Mouse (Mus musculus): ENCODE results near the gene Alkbh3. TPM values are rescaled to one million over a fixed set of nuclear protein-coding genes. Genes with fewer than 3 reads are reported as not detected.

Gene Alkbh3
- polyA plus RNA-seq, 1 experiment from 2014 or later, result 59.2 TPM

GRCm38 (mm10) chr2:93961716-93962115, 48.9 kb downstream of the Alkbh3 start:
- Histone ChIP-seq H3K4me1 (replicated peaks) (peaks cover 4% of the 10 kb centered on the region; the same call in 1 of the 2 replicates), H3K36me3 (no peaks in the 10 kb centered on the region), H3K27me3 (peaks cover 19% of the 10 kb centered on the region), H3K4me3 (no peak overlapping the region), H3K9ac (no peak overlapping the region), H3K4me2 (no peak overlapping the region), H3K27ac (no peak overlapping the region), H3K9me3 (replicated peaks) (no peaks in the 10 kb centered on the region)
- 53% methylated on average over 8 of the region's 8 CpGs for WGBS
- no peak for ATAC-seq (replicated peaks; ENCODE audit: insufficient number of reproducible peaks, insufficient read depth, low FRiP score, low read depth)

- WGBS, result 72% methylated on average over 8 of the region's 8 CpGs
Measured at GRCm38 (mm10) chr2:93959346-93959745, 51.3 kb downstream of the Alkbh3 start.

GRCm38 (mm10) chr2:93958216-93958615, 52.4 kb downstream of the Alkbh3 start:
- Histone ChIP-seq H3K9me3 (replicated peaks) (no peaks in the 10 kb centered on the region), H3K9ac (no peak overlapping the region), H3K4me1 (replicated peaks) (peaks cover 28% of the 10 kb centered on the region), H3K4me2 (no peak overlapping the region), H3K36me3 (no peaks in the 10 kb centered on the region), H3K27me3 (peaks cover 41% of the 10 kb centered on the region), H3K27ac (no peak overlapping the region), H3K4me3 (no peak overlapping the region)
- no peak for ATAC-seq (replicated peaks; ENCODE audit: insufficient number of reproducible peaks, insufficient read depth, low FRiP score, low read depth)
- WGBS, result 67% methylated on average over 3 of the region's 3 CpGs

More at GRCm38 (mm10) chr2:93959346-93959745, 51.3 kb downstream of the Alkbh3 start:
- Histone ChIP-seq H3K4me2 (no peak overlapping the region), H3K4me3 (no peak overlapping the region), H3K4me1 (replicated peaks) (peaks cover 24% of the 10 kb centered on the region), H3K27ac (no peak overlapping the region), H3K36me3 (no peaks in the 10 kb centered on the region), H3K9ac (no peak overlapping the region), H3K9me3 (replicated peaks) (no peaks in the 10 kb centered on the region), H3K27me3 (peaks cover 30% of the 10 kb centered on the region)
- ATAC-seq (replicated peaks; ENCODE audit: insufficient number of reproducible peaks, insufficient read depth, low FRiP score, low read depth), result no peak

DNA sequence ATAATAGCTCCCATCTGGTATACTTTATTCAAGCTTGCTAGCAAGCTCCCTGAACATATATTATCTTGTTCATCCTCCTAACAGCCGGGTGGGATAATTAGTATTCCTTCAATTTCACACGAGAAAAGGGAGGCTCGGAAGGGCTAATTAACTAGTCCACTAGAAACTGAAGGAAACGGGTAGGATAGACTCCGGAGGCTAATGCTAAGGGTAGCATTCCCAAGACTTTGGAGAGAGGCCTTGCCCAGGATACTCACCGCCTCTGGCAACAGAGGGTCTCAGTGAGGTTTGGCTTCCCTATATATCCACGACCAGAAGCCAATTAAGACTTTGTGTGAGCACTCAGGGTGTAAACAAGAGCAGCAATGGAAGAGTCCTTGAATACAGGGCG, 52.8 kb downstream of the Alkbh3 start:
- peaks cover 44% of the 10 kb centered on the region for H3K27me3 ChIP-seq
- peaks cover 28% of the 10 kb centered on the region for H3K4me1 ChIP-seq (replicated peaks)
- no peak overlapping the region; the same call in 1 of the 2 replicates for H3K4me2 ChIP-seq

DNA sequence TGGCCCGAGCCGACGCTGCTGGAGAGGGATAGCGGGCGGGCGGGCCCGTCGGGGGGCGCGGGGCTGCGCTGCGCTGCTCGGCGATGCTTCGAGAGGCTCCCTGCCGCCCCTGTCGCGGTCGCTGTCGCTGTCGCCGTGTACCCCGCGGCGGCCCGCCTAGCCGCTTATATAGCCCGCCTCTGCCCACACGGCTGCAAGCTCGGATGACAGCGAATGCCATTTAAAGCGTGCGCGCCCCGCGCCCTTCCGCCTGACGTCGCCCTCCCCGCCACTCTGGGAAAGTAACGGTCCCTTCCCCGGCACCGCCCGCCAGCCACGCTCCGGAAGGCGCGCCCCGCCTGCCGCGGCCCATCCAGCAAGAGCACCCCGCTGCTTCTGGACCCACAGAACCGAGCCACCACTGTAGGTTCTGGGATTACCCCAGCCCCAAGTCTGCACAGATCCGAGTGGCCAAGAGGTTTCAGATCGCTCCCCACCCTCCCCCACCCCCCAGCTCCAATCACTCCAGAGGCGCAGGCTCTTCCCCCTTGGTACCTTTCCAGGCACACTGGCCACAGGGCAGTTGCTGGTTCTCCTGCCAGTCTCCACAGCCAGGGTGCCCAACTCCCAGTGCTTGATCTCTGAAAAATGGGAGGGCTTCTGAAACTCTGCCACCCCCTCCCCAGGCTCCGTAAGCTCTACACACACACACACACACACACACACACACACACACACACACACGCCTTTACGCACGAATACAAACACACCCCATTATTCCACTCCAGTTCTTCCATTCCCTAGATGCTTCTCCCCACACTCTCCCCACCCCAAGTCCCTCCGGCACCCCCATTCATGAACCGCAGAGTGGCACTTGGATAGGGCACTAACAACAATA, 53.5 kb downstream of the Alkbh3 start, which contains the start of gene Gm13889:
Gene Gm13889 (minus strand): TSS at position 294 of the 877 bp plus-strand sequence.
- Histone ChIP-seq H3K9me3 (replicated peaks) (no peaks in the 10 kb centered on the region), H3K27ac (peak within 1 kb of the TSS; percentile 60), H3K4me2 (peak within 1 kb of the TSS; percentile 99), H3K4me3 (peak within 1 kb of the TSS; percentile 76), H3K27me3 (peaks cover 46% of the 10 kb centered on the region), H3K36me3 (no peaks in the 10 kb centered on the region), H3K9ac (peak within 1 kb of the TSS; percentile 71), H3K4me1 (replicated peaks) (peaks cover 28% of the 10 kb centered on the region)
- peak; percentile 72 for ATAC-seq (replicated peaks; ENCODE audit: insufficient number of reproducible peaks, insufficient read depth, low FRiP score, low read depth)
- WGBS, result 8% methylated on average over 52 of the region's 62 CpGs

More for the DNA sequence above, 52.8 kb downstream of the Alkbh3 start:
- no peak for ATAC-seq (replicated peaks; ENCODE audit: insufficient number of reproducible peaks, insufficient read depth, low FRiP score, low read depth)
- Histone ChIP-seq H3K27ac (no peak overlapping the region), H3K4me3 (no peak overlapping the region), H3K9ac (no peak overlapping the region), H3K9me3 (replicated peaks) (no peaks in the 10 kb centered on the region), H3K36me3 (no peaks in the 10 kb centered on the region)
- WGBS, result 62% methylated on average over 8 of the region's 8 CpGs

DNA sequence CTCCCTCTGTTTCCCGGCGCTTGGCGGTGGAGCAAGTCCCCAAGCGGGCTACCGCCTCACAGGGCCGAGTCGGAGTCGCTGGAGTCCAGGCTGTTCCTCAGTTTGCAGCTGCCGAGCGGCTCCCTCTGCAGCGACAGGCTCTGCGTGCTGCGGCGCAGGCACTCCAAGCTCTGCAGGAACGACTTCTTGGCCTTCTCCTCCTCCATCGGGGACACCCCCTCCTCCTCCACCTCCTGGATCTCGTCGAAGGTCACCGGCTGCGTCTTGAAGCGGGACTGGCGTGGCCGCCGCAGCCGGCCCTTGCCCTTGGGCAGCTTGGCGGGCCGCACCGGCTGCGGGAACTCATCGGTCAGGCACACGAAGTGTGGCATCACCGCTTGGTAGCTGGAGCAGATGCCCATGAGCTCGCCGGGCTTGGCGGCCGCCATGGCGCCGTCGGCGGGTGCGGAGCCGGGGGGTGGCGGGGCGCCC, 54.2 kb downstream of the Alkbh3 start:
- Histone ChIP-seq H3K4me3 (peak overlapping the region; percentile 76), H3K9me3 (replicated peaks) (no peaks in the 10 kb centered on the region), H3K4me1 (replicated peaks) (peaks cover 28% of the 10 kb centered on the region), H3K4me2 (peak overlapping the region; percentile 99), H3K9ac (peak overlapping the region; percentile 71), H3K27ac (peak overlapping the region; percentile 60), H3K36me3 (no peaks in the 10 kb centered on the region), H3K27me3 (peaks cover 46% of the 10 kb centered on the region)
- WGBS, result under 1% methylated on average over 44 of the region's 44 CpGs
- peak; percentile 37 for ATAC-seq (replicated peaks; ENCODE audit: insufficient number of reproducible peaks, insufficient read depth, low FRiP score, low read depth)

GRCm38 (mm10) chr2:93955886-93956285, 54.7 kb downstream of the Alkbh3 start:
- H3K27me3 ChIP-seq, result peaks cover 46% of the 10 kb centered on the region
- peak; percentile 3; the same call in 1 of the 2 replicates for ATAC-seq (replicated peaks; ENCODE audit: insufficient number of reproducible peaks, insufficient read depth, low FRiP score, low read depth)
- peak overlapping the region; percentile 71 for H3K9ac ChIP-seq
- H3K27ac ChIP-seq, result peak overlapping the region; percentile 60
- H3K36me3 ChIP-seq, result no peaks in the 10 kb centered on the region
- H3K4me1 ChIP-seq (replicated peaks), result peaks cover 28% of the 10 kb centered on the region
- peak overlapping the region; percentile 99 for H3K4me2 ChIP-seq
- H3K4me3 ChIP-seq, result peak overlapping the region; percentile 76
- WGBS, result under 1% methylated on average over 28 of the region's 31 CpGs
- no peaks in the 10 kb centered on the region for H3K9me3 ChIP-seq (replicated peaks)

DNA sequence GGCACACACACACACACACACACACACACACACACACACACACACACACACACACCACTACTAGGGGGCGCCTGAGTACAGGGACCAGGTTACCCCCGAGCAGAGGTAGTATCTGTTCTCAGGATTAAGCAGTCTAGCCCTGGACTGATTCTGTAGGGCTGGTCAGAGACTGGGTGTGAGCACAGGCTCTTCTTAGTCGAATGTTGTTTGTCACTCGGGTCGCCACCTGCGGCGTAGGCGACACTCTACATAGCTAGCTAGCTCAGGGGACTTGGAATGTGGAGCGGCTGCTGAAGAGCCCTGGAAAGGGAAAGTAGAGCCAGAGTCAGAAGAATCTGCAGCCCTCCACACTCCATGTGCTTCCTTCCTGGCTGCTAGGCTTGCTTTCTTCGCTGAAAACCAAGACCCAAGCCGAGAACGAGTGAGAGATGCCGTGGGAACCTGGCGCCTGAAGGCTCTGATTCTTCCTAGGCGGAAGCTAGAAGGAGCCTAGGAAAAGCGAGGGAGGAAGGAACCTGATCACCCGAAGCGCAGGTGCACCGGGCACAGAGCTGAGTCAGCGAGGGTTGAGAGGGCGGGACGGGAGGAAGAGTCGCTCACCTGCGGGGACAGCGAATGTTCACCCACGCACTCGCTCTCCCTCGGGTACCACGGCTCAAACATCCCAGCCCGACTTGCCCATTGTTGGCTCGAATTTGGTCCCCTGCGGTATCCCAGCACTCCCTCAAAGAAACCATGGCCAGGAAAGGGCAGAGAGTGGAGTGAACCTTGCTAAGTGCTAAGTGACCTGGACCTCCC, 55.6 kb downstream of the Alkbh3 start:
- Histone ChIP-seq H3K4me1 (replicated peaks) (peaks cover 28% of the 10 kb centered on the region), H3K9me3 (replicated peaks) (no peaks in the 10 kb centered on the region), H3K9ac (peak overlapping the region; percentile 71), H3K36me3 (no peaks in the 10 kb centered on the region), H3K27me3 (peaks cover 46% of the 10 kb centered on the region), H3K27ac (no peak overlapping the region), H3K4me2 (peak overlapping the region; percentile 99), H3K4me3 (peak overlapping the region; percentile 76)
- WGBS, result under 1% methylated on average over 32 of the region's 32 CpGs
- no peak for ATAC-seq (replicated peaks; ENCODE audit: insufficient number of reproducible peaks, insufficient read depth, low FRiP score, low read depth)

GRCm38 (mm10) chr2:93953726-93954125, 56.9 kb downstream of the Alkbh3 start:
- Histone ChIP-seq H3K4me3 (no peak overlapping the region), H3K9ac (no peak overlapping the region), H3K36me3 (no peaks in the 10 kb centered on the region), H3K4me1 (replicated peaks) (peaks cover 28% of the 10 kb centered on the region), H3K27me3 (peaks cover 41% of the 10 kb centered on the region), H3K27ac (no peak overlapping the region), H3K4me2 (no peak overlapping the region), H3K9me3 (replicated peaks) (0 out of 2 replicates have a peak, but pooled peaks cover 3% of the 10 kb centered on the region)
- WGBS, result 75% methylated on average over 9 of the region's 9 CpGs
- no peak for ATAC-seq (replicated peaks; ENCODE audit: insufficient number of reproducible peaks, insufficient read depth, low FRiP score, low read depth)

DNA sequence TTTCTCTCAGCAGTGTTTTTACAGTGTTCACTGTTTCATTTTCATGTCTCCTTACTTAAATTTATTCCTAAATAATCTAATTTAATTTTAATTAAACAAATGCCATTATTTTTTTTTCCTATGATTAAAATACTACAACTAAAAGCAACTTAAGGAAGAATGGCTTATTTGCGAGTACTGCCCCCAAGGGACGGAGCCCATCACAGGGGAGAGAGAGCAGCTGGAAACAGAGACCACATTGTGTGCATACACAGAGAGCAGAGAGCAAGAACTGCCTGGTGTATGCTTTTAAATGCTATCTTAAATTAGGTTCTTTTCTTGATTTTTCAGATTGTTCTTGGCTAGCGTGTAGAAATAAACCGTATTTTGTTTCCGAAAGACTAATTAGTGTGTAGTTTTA, 63.6 kb downstream of the Alkbh3 start:
- 49% methylated on average over 5 of the region's 5 CpGs for WGBS
- 0 out of 2 replicates have a peak, but pooled peaks cover 9% of the 10 kb centered on the region for H3K27me3 ChIP-seq
- H3K4me3 ChIP-seq, result no peak overlapping the region
- peaks cover 6% of the 10 kb centered on the region for H3K4me1 ChIP-seq (replicated peaks)
- H3K27ac ChIP-seq, result no peak overlapping the region
- no peaks in the 10 kb centered on the region for H3K36me3 ChIP-seq
- ATAC-seq (replicated peaks; ENCODE audit: insufficient number of reproducible peaks, insufficient read depth, low FRiP score, low read depth), result no peak
- no peak overlapping the region for H3K9ac ChIP-seq
- no peak overlapping the region for H3K4me2 ChIP-seq
- H3K9me3 ChIP-seq (replicated peaks), result peaks cover 3% of the 10 kb centered on the region; the same call in 1 of the 2 replicates

DNA sequence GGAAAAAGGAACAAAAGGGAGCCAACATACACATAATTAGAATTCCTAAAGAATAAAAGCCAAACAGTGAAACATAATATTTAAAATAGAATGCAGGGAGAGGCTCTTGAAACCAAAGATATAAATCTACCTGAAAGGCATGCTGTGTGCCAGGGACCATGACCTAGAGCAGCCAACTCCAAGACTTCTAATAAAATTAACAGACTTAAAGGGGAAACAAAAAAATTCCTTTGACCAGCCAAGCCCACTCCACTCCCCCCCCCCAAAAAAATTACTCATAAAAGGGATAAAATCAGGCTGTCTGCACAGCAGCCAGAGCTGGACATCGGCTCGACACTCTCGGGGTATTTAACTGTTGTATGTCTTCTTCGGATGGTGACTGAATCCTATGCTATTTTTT, 65.8 kb downstream of the Alkbh3 start:
- Histone ChIP-seq H3K36me3 (no peaks in the 10 kb centered on the region), H3K9me3 (replicated peaks) (peaks cover 3% of the 10 kb centered on the region; the same call in 1 of the 2 replicates), H3K9ac (no peak overlapping the region), H3K4me3 (no peak overlapping the region), H3K4me1 (replicated peaks) (peaks cover 18% of the 10 kb centered on the region), H3K27me3 (peaks cover 12% of the 10 kb centered on the region), H3K4me2 (no peak overlapping the region), H3K27ac (no peak overlapping the region)
- 83% methylated on average over 4 of the region's 4 CpGs for WGBS
- no peak for ATAC-seq (replicated peaks; ENCODE audit: insufficient number of reproducible peaks, insufficient read depth, low FRiP score, low read depth)

All from heart, embryonic 15.5 days (tissue).